Mouse (Mus musculus) MEL (cell line): ENCODE measurements at regions not wholly inside any gene's neighbourhood (a gene's known extent, or its start where the extent isn't known, plus 50 kb on each side); places are given as distances from the start of the nearest gene placed in this dataset.

Source experiments
- DNase-seq: peaks from one replicate; pipeline ENCODE4 v3.0.0; 2011; ENCODE audit warnings: low read depth, low spot score
- H3K27ac ChIP-seq: 2 replicates; pipeline ENCODE4 v1.5.1; 2012; ENCODE audit warnings: low read depth, mild to moderate bottlenecking, control low read depth, low read length, moderate library complexity; ENCODE audit not compliant: control insufficient read depth
- H3K27me3 ChIP-seq, 2 experiments: fragments of 150-350 bp in 1 of 2; sonication (generic) in 1 of 2; 2 replicates each; pipeline ENCODE4 v1.6.1; 2012; ENCODE audit warnings: low read length in 2 of 2, mild to moderate bottlenecking in 2 of 2, improper control_type of control experiment in 1 of 2, moderate library complexity in 1 of 2; ENCODE audit not compliant: insufficient read depth in 2 of 2, control insufficient read depth in 1 of 2
- H3K36me3 ChIP-seq, 2 experiments: 2 replicates each; pipeline ENCODE4 v1.6.1; 2012 to 2014; ENCODE audit warnings: low read length in 2 of 2, improper control_type of control experiment in 1 of 2, inconsistent platforms in 1 of 2, mild to moderate bottlenecking in 1 of 2; ENCODE audit not compliant: insufficient read depth in 2 of 2, control insufficient read depth in 1 of 2
- H3K4me1 ChIP-seq, 2 experiments: fragments of 150-350 bp in 1 of 2; sonication (generic) in 1 of 2; 2 replicates each; pipeline ENCODE4 v1.6.1; 2012; ENCODE audit warnings: low read length in 2 of 2, improper control_type of control experiment in 1 of 2, mild to moderate bottlenecking in 1 of 2; ENCODE audit not compliant: insufficient read depth in 2 of 2, control insufficient read depth in 1 of 2
- H3K4me3 ChIP-seq, 2 experiments: fragments of 150-350 bp in 1 of 2; sonication (generic) in 1 of 2; 2 replicates each; pipeline ENCODE4 v1.5.1; 2012; ENCODE audit warnings: low read depth in 2 of 2, low read length in 2 of 2, mild to moderate bottlenecking in 2 of 2, moderate library complexity in 2 of 2, control low read depth in 1 of 2, improper control_type of control experiment in 1 of 2; ENCODE audit not compliant: control insufficient read depth in 1 of 2, insufficient read depth in 1 of 2
- H3K79me2 ChIP-seq: 2 replicates; pipeline ENCODE4 v1.6.1; 2012; ENCODE audit warnings: mild to moderate bottlenecking, low read length, moderate library complexity; ENCODE audit not compliant: control insufficient read depth, poor library complexity, insufficient read depth
- H3K9ac ChIP-seq: 2 replicates; pipeline ENCODE4 v1.6.1; 2012; ENCODE audit warnings: low read depth, mild to moderate bottlenecking, control low read depth, low read length, moderate library complexity; ENCODE audit not compliant: control insufficient read depth, poor library complexity, severe bottlenecking
- H3K9me3 ChIP-seq: fragments of 150-350 bp; sonication (generic); replicated peaks from 2 replicates; pipeline ENCODE4 v1.6.1; 2012; ENCODE audit warnings: mild to moderate bottlenecking, low read length, improper control_type of control experiment, moderate library complexity; ENCODE audit not compliant: insufficient read depth
- BHLHE40 ChIP-seq: IDR thresholded peaks from 2 replicates; pipeline ENCODE4 v1.6.1; 2012; ENCODE audit warnings: low read depth, mild to moderate bottlenecking, inconsistent platforms, low read length, improper control_type of control experiment, borderline replicate concordance
- CHD1 ChIP-seq: IDR thresholded peaks from 2 replicates; pipeline ENCODE4 v1.6.1; 2012; ENCODE audit warnings: low read depth, mild to moderate bottlenecking, inconsistent platforms, low read length, improper control_type of control experiment
- CTCF ChIP-seq, 3 experiments: IDR thresholded peaks in 2 of 3; conservative IDR thresholded peaks in 1 of 3; 2 replicates each; pipeline ENCODE4 v1.5.1; 2011 to 2012; ENCODE audit warnings: low read length in 3 of 3, low read depth in 2 of 3, mild to moderate bottlenecking in 2 of 3, improper control_type of control experiment in 1 of 3, inconsistent platforms in 1 of 3, mixed read lengths in 1 of 3, moderate library complexity in 1 of 3; ENCODE audit not compliant: control insufficient read depth in 1 of 3, insufficient read depth in 1 of 3, poor library complexity in 1 of 3, severe bottlenecking in 1 of 3
- E2F4 ChIP-seq: IDR thresholded peaks from 2 replicates; pipeline ENCODE4 v1.6.1; 2011; ENCODE audit warnings: low read depth, low read length, improper control_type of control experiment, borderline replicate concordance
- ELF1 ChIP-seq: IDR thresholded peaks from 2 replicates; pipeline ENCODE4 v1.6.1; 2014; ENCODE audit warnings: low read depth, mild to moderate bottlenecking, inconsistent platforms, low read length, improper control_type of control experiment, moderate library complexity
- EP300 ChIP-seq, 2 experiments: IDR thresholded peaks; 2 replicates each; pipeline ENCODE4 v1.6.1; 2011; ENCODE audit warnings: improper control_type of control experiment in 2 of 2, low read length in 2 of 2, low read depth in 1 of 2, mild to moderate bottlenecking in 1 of 2
- ETS1 ChIP-seq: IDR thresholded peaks from 2 replicates; pipeline ENCODE4 v1.6.1; 2012; ENCODE audit warnings: low read depth, mild to moderate bottlenecking, inconsistent platforms, low read length, improper control_type of control experiment, moderate library complexity
- GABPA ChIP-seq: IDR thresholded peaks from 2 replicates; pipeline ENCODE4 v1.6.1; 2012; ENCODE audit warnings: low read depth, mild to moderate bottlenecking, inconsistent platforms, low read length, improper control_type of control experiment, moderate library complexity
- MEF2A ChIP-seq: IDR thresholded peaks from 2 replicates; pipeline ENCODE4 v1.6.1; 2014; ENCODE audit warnings: low read depth, mild to moderate bottlenecking, inconsistent platforms, low read length, improper control_type of control experiment; ENCODE audit not compliant: poor library complexity, insufficient replicate concordance, severe bottlenecking; ENCODE audit errors: extremely low read depth
- MXI1 ChIP-seq: IDR thresholded peaks from 2 replicates; pipeline ENCODE4 v1.6.1; 2011; ENCODE audit warnings: mild to moderate bottlenecking, low read depth, low read length, improper control_type of control experiment
- MYB ChIP-seq: IDR thresholded peaks from 2 replicates; pipeline ENCODE4 v1.6.1; 2011; ENCODE audit warnings: mild to moderate bottlenecking, low read depth, low read length, improper control_type of control experiment
- MYC ChIP-seq: IDR thresholded peaks from 2 replicates; pipeline ENCODE4 v1.6.1; 2011; ENCODE audit warnings: low read depth, mild to moderate bottlenecking, low read length, improper control_type of control experiment, moderate library complexity
- NELFE ChIP-seq: IDR thresholded peaks from 2 replicates; pipeline ENCODE4 v1.6.1; 2011; ENCODE audit warnings: low read depth, low read length, improper control_type of control experiment
- NRF1 ChIP-seq: IDR thresholded peaks from 2 replicates; pipeline ENCODE4 v1.6.1; 2014; ENCODE audit warnings: low read depth, mild to moderate bottlenecking, inconsistent platforms, low read length, improper control_type of control experiment, moderate library complexity; ENCODE audit not compliant: poor library complexity, insufficient read depth, severe bottlenecking
- POLR2AphosphoS2 ChIP-seq: IDR thresholded peaks from 2 replicates; pipeline ENCODE4 v1.6.1; 2011; ENCODE audit warnings: low read length, improper control_type of control experiment
- POLR2AphosphoS5 ChIP-seq: IDR thresholded peaks from 2 replicates; pipeline ENCODE4 v1.6.1; 2012; ENCODE audit warnings: low read depth, borderline replicate concordance, mild to moderate bottlenecking, inconsistent platforms, low read length, moderate library complexity, mixed read lengths
- RAD21 ChIP-seq: IDR thresholded peaks from 2 replicates; pipeline ENCODE4 v1.6.1; 2011; ENCODE audit warnings: mild to moderate bottlenecking, low read depth, low read length, improper control_type of control experiment
- RCOR1 ChIP-seq: IDR thresholded peaks from 2 replicates; pipeline ENCODE4 v1.6.1; 2012; ENCODE audit warnings: low read depth, mild to moderate bottlenecking, inconsistent platforms, low read length, improper control_type of control experiment
- TAL1 ChIP-seq: IDR thresholded peaks from 2 replicates; pipeline ENCODE4 v1.6.1; 2012; ENCODE audit warnings: mild to moderate bottlenecking, inconsistent platforms, low read length, moderate library complexity, mixed read lengths
- USF1 ChIP-seq: IDR thresholded peaks from 2 replicates; pipeline ENCODE4 v1.6.1; 2014; ENCODE audit warnings: low read depth, mild to moderate bottlenecking, inconsistent platforms, low read length, improper control_type of control experiment, moderate library complexity
- USF2 ChIP-seq, 2 experiments: IDR thresholded peaks; 2 replicates each; pipeline ENCODE4 v1.6.1; 2011 to 2012; ENCODE audit warnings: improper control_type of control experiment in 2 of 2, low read length in 2 of 2, borderline replicate concordance in 1 of 2, inconsistent platforms in 1 of 2, low read depth in 1 of 2, mild to moderate bottlenecking in 1 of 2; ENCODE audit not compliant: insufficient read depth in 1 of 2
- ZC3H11A ChIP-seq: IDR thresholded peaks from 2 replicates; pipeline ENCODE4 v1.6.1; 2012; ENCODE audit warnings: low read depth, mild to moderate bottlenecking, inconsistent platforms, low read length, improper control_type of control experiment

- H3K36me3 ChIP-seq = no peaks in the 10 kb centered on the region
- H3K9me3 ChIP-seq = no peaks in the 10 kb centered on the region
- no peak overlapping the region for H3K9ac ChIP-seq
- DNase-seq = no peak
- no peaks in the 10 kb centered on the region for H3K4me1 ChIP-seq
- H3K79me2 ChIP-seq = no peaks in the 10 kb centered on the region
- no peak overlapping the region for H3K27ac ChIP-seq
- H3K27me3 ChIP-seq = no peaks in the 10 kb centered on the region
- TF ChIP-seq GABPA = no peak
- peak; percentile 1; the same call in 1 of the 2 replicates for TF ChIP-seq RAD21
- no peak for TF ChIP-seq TAL1
- TF ChIP-seq EP300 (IDR thresholded peaks at IDR 0.05; ENCODE audit: low read depth in 1 of 2, low read length in 2 of 2) = no peak
- no peak for TF ChIP-seq NRF1
- no peak for TF ChIP-seq ELF1
- TF ChIP-seq USF2 (IDR thresholded peaks at IDR 0.05; ENCODE audit: borderline replicate concordance in 1 of 2, insufficient read depth in 1 of 2, low read depth in 1 of 2, low read length in 2 of 2) = no peak
- no peak for TF ChIP-seq MYC
- 0 out of 6 replicates have a peak, but pooled peaks of 1 of the 3 experiments have one; percentile 2 for TF ChIP-seq CTCF (IDR thresholded peaks at IDR 0.05 in 2 of 3, conservative IDR thresholded peaks at IDR 0.05 in 1 of 3; ENCODE audit: control insufficient read depth in 1 of 3, insufficient read depth in 1 of 3, low read depth in 2 of 3, low read length in 3 of 3, poor library complexity in 1 of 3, severe bottlenecking in 1 of 3)
- TF ChIP-seq, all 39 proteins: peak for 2
- no peak overlapping the region for H3K4me3 ChIP-seq
Measured at GRCm38 (mm10) chr5:106002330-106002729, 126.0 kb downstream of the Zfp326 start.

- peak; percentile 48; the same call in 1 of the 2 replicates for TF ChIP-seq USF1
- TF ChIP-seq E2F4 = no peak
- TF ChIP-seq, all 39 proteins: peak for 1
- H3K27ac ChIP-seq = no peak overlapping the region
- H3K9me3 ChIP-seq = no peaks in the 10 kb centered on the region
- no peaks in the 10 kb centered on the region for H3K79me2 ChIP-seq
- H3K4me1 ChIP-seq = no peaks in the 10 kb centered on the region
- H3K9ac ChIP-seq = no peak overlapping the region
- no peaks in the 10 kb centered on the region for H3K36me3 ChIP-seq
- no peak for DNase-seq
- no peaks in the 10 kb centered on the region for H3K27me3 ChIP-seq
- H3K4me3 ChIP-seq = no peak overlapping the region
Measured at GRCm38 (mm10) chr5:105994218-105994617, 117.9 kb downstream of the Zfp326 start.

- no peak for DNase-seq
- Histone ChIP-seq H3K27ac (no peak overlapping the region), H3K9ac (no peak overlapping the region), H3K36me3 (no peaks in the 10 kb centered on the region), H3K4me1 (no peaks in the 10 kb centered on the region), H3K79me2 (no peaks in the 10 kb centered on the region), H3K4me3 (no peak overlapping the region), H3K27me3 (no peaks in the 10 kb centered on the region), H3K9me3 (no peaks in the 10 kb centered on the region)
- no peak for TF ChIP-seq MXI1
- no peak for TF ChIP-seq RCOR1
- no peak for TF ChIP-seq MYB
- no peak for TF ChIP-seq MEF2A
- no peak for TF ChIP-seq CHD1
- no peak for TF ChIP-seq USF1
- no peak for TF ChIP-seq ETS1
- no peak for TF ChIP-seq POLR2AphosphoS2
- no peak for TF ChIP-seq NELFE
- TF ChIP-seq BHLHE40 = no peak
- TF ChIP-seq POLR2AphosphoS5 = no peak
- TF ChIP-seq ZC3H11A = no peak
Measured at GRCm38 (mm10) chr5:105993066-105993760, 116.8 kb downstream of the Zfp326 start.
